Mouse (Mus musculus) cerebral cortex, adult 2 months (tissue): ENCODE measurements around the gene Liph.

Experiments
- WGBS: fragments of 180-500 bp; shearing (Covaris S2); methylation state at CpG from one replicate; pipeline ENCODE4 v1.1.7; 2018; 5-methylcytosine and 5-hydroxymethylcytosine counted together

Liph gene

GRCm38 (mm10) chr16:21971446-21971845, 24.0 kb downstream of the Liph start:
- 77% methylated on average over 4 of the region's 4 CpGs for WGBS

GRCm38 (mm10) chr16:21970536-21970935, 24.9 kb downstream of the Liph start:
- 93% methylated on average over 6 of the region's 6 CpGs for WGBS

GRCm38 (mm10) chr16:21969874-21970273, 25.6 kb downstream of the Liph start:
- WGBS: 73% methylated on average over 5 of the region's 5 CpGs

- 92% methylated on average over 3 of the region's 3 CpGs for WGBS
Measured at GRCm38 (mm10) chr16:21965576-21965975, 29.9 kb downstream of the Liph start.

- WGBS: 55% methylated on average over 12 of the region's 12 CpGs
Measured at GRCm38 (mm10) chr16:21955591-21955990, 39.9 kb downstream of the Liph start.

GRCm38 (mm10) chr16:21946761-21947715, 48.4 kb downstream of the Liph start, which contains the start of gene Tmem41a:
Gene Tmem41a, minus strand, starts transcription at chr16:21947552.
- WGBS: 1% methylated on average over 63 of the region's 63 CpGs

- WGBS: 85% methylated on average over 13 of the region's 13 CpGs
Measured at GRCm38 (mm10) chr16:21928471-21928870, 67.0 kb downstream of the Liph start.

- WGBS: 64% methylated on average over 7 of the region's 7 CpGs
Measured at GRCm38 (mm10) chr16:21916681-21917080, 78.8 kb downstream of the Liph start.

- WGBS: 51% methylated on average over 6 of the region's 6 CpGs
Measured at GRCm38 (mm10) chr16:21913347-21913746, 82.1 kb downstream of the Liph start.

- WGBS: 58% methylated on average over 7 of the region's 8 CpGs
Measured at GRCm38 (mm10) chr16:21908906-21909305, 86.6 kb downstream of the Liph start.

- 97% methylated on average over 6 of the region's 6 CpGs for WGBS
Measured at GRCm38 (mm10) chr16:21906902-21907301, 88.6 kb downstream of the Liph start.

GRCm38 (mm10) chr16:21905996-21906395, 89.5 kb downstream of the Liph start:
- 89% methylated on average over 7 of the region's 7 CpGs for WGBS

GRCm38 (mm10) chr16:21904636-21905035, 90.8 kb downstream of the Liph start:
- WGBS: 80% methylated on average over 10 of the region's 10 CpGs
